Mouse (Mus musculus) pancreas, adult 10 weeks (tissue): ENCODE results near the gene Pecr. TPM values are rescaled to one million over a fixed set of nuclear protein-coding genes. Genes with fewer than 3 reads are reported as not detected.

Experiments
- polyA plus RNA-seq: library from polyadenylated mRNA; stranded (reverse); fragments of 350-450 nt; fragmentation: Illumina TruSeq; extraction: RNeasy Lipid Tissue Mini Kit (QIAGEN cat#74804); gene quantifications from one replicate; pipeline ENCODE4 v1.2.3, GENCODE M21; 2015; ENCODE audit warnings: low read depth, low replicate concordance; ENCODE audit not compliant: insufficient read depth

Gene Pecr
- polyA plus RNA-seq, result 13.8 TPM

DNA sequence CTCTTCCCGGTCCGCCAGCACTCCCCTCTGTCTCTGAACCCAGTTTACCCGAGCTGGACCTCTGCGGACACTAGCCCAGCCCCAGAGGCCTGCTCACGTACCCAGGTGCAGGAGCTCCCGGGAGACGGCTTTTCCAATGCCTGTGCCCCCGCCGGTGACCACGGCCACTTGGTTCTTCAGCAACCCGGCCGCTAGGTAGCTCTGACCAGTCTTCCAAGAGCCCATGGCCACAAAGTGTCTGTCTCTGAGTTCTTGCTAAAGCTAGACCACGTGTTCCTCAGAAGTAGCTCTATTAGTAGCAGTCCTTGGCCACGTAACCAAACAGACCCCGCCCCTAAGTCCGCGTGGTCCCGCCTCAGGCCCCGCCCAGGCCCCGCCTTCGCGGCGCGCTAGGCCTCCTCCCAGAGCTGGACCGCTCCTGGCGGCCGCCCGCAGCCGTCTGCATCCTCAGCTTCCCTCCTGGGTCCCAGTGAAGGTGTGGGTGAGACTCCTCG lies at the start of gene Pecr, which contains the start of gene Tmem169:
Gene Pecr, minus strand, starts transcription at position 323 of the 494 bp plus-strand sequence.
Gene Tmem169, plus strand, starts transcription at position 378 of the 494 bp plus-strand sequence.

GRCm38 (mm10) chr1:72307317-72307798 lies 23.2 kb upstream of the Pecr start, which contains the start of gene Xrcc5:
TSS of gene Xrcc5 (plus strand) at chr1:72307421.

GRCm38 (mm10) chr1:72211701-72212699 lies 72.1 kb downstream of the Pecr start, which contains the start of gene Mreg:
TSS of gene Mreg (minus strand) at chr1:72212307.

Other genes with a start within 250 kb of the Pecr start
- gene Mreg, start 72.0 kb downstream of the Pecr start, polyA plus RNA-seq, result 0.35 TPM
- gene Tmem169, start 55 bp upstream of the Pecr start, polyA plus RNA-seq, result not detected
- 3.0 TPM for gene Xrcc5, start 23.1 kb upstream of the Pecr start, polyA plus RNA-seq